Mouse (Mus musculus): ENCODE data around the gene Efcab14.

GRCm38 (mm10) chr4:115732223-115732818 lies 5.2 kb upstream of the Efcab14 start:
- TF ChIP-seq CTCF (IDR thresholded peaks at IDR 0.05; ENCODE audit: borderline replicate concordance, control insufficient read depth, extremely low read depth, insufficient read depth, low read length, poor library complexity) = no peak
- no peak for TF ChIP-seq POLR2A (IDR thresholded peaks at IDR 0.05; ENCODE audit: control insufficient read depth, extremely low read depth, insufficient read depth, low read length, poor library complexity)
